Mouse (Mus musculus) G1E (cell line): Measurements from ENCODE around the gene Rbp7.

ENCODE experiments used
- CTCF ChIP-seq: IDR thresholded peaks from 2 replicates; pipeline ENCODE4 v1.5.1; 2012; ENCODE audit warnings: low read depth, low read length, inconsistent platforms, mixed read lengths
- GATA1 ChIP-seq: IDR thresholded peaks from 2 replicates; pipeline ENCODE4 v1.6.1; 2012; ENCODE audit warnings: borderline replicate concordance, low read length, inconsistent platforms, mixed read lengths
- GATA2 ChIP-seq: IDR thresholded peaks from 2 replicates; pipeline ENCODE4 v1.6.1; 2012; ENCODE audit warnings: low read depth, low read length, inconsistent platforms, borderline replicate concordance
- POLR2AphosphoS5 ChIP-seq: IDR thresholded peaks from 2 replicates; pipeline ENCODE4 v1.6.1; 2012; ENCODE audit warnings: low read depth, low read length, inconsistent platforms; ENCODE audit not compliant: insufficient replicate concordance

DNA sequence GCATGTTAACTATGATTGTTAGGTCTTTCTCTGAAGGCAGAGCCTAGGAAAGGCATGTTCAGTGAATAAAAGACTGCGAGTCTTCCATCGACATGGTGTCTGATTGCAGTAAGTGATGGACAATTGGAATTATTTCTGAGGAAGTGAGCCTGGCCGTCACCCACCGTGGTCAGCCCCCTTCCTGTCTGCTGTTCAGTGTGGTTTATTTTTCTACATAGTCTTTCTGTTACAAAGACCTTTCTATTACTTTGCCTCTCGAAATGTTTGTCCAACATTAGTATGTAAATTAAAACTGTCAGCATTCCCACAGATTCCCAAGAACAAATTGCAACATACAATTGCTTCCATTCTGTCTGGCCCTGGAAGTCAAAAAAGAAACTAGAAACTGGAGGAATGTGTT lies 45.0 kb upstream of the Rbp7 start:
- TF ChIP-seq CTCF = no peak
- TF ChIP-seq GATA1 = no peak
- TF ChIP-seq POLR2AphosphoS5 = no peak
- TF ChIP-seq GATA2 = no peak
